Mouse (Mus musculus) limb, embryonic 13.5 days (tissue): ENCODE data around the gene Myo9b. TPM values are rescaled to one million over a fixed set of nuclear protein-coding genes. Genes with fewer than 3 reads are reported as not detected.
A peak's percentile ranks its signal among the peaks of the same experiment; 100 is the strongest.
"Not testable (repeated sequence)": the region's sequence is repeated elsewhere in the genome, so short reads cannot be mapped to it uniquely, and the experiment has no call there.

Experiments used
- ATAC-seq: fragments of 200-750 bp; cut with Nextera tagmentation; 2 replicates; pipeline ENCODE4 v1.8.0; 2017; ENCODE audit warnings: low read depth, moderate number of reproducible peaks, moderate TSS enrichment; ENCODE audit not compliant: low FRiP score
- H3K27ac ChIP-seq: fragments of 300-500 bp; sonication (generic); 2 replicates; pipeline ENCODE4 v1.5.1; 2015; ENCODE audit warnings: inconsistent platforms, mild to moderate bottlenecking, moderate library complexity
- H3K27me3 ChIP-seq: fragments of 300-500 bp; sonication (generic); 2 replicates; pipeline ENCODE4 v1.6.1; 2015; ENCODE audit warnings: mild to moderate bottlenecking, inconsistent platforms
- H3K36me3 ChIP-seq: fragments of 300-500 bp; sonication (generic); 2 replicates; pipeline ENCODE4 v1.6.1; 2015; ENCODE audit warnings: inconsistent platforms, mild to moderate bottlenecking, moderate library complexity
- H3K4me1 ChIP-seq: fragments of 300-500 bp; sonication (generic); 2 replicates; pipeline ENCODE4 v1.6.1; 2015; ENCODE audit warnings: inconsistent platforms
- H3K4me2 ChIP-seq: fragments of 300-500 bp; sonication (generic); replicated peaks from 2 replicates; pipeline ENCODE4 v1.6.1; 2015; ENCODE audit warnings: inconsistent platforms, mild to moderate bottlenecking, moderate library complexity
- H3K4me3 ChIP-seq: fragments of 300-500 bp; sonication (generic); 2 replicates; pipeline ENCODE4 v1.5.1; 2015; ENCODE audit warnings: moderate library complexity, mild to moderate bottlenecking, inconsistent platforms
- H3K9ac ChIP-seq: fragments of 300-500 bp; sonication (generic); 2 replicates; pipeline ENCODE4 v1.6.1; 2015; ENCODE audit warnings: mild to moderate bottlenecking, inconsistent platforms
- H3K9me3 ChIP-seq: fragments of 300-500 bp; sonication (generic); 2 replicates; pipeline ENCODE4 v1.6.1; 2016; ENCODE audit warnings: inconsistent platforms
- WGBS: fragments of 180-500 bp; shearing (Covaris S2); methylation state at CpG from one replicate; pipeline ENCODE4 v1.1.7; 2015; 5-methylcytosine and 5-hydroxymethylcytosine counted together
- polyA plus RNA-seq: library from polyadenylated mRNA; unstranded; fragments of >200 nt; fragmentation: Nextera tagmentation; extraction: Ambion mirVana; gene quantifications from 2 replicates; pipeline ENCODE4 v1.2.1, GENCODE M21; 2015

The Myo9b gene
- polyA plus RNA-seq, 1 experiment from 2014 or later: 27.2 TPM

DNA sequence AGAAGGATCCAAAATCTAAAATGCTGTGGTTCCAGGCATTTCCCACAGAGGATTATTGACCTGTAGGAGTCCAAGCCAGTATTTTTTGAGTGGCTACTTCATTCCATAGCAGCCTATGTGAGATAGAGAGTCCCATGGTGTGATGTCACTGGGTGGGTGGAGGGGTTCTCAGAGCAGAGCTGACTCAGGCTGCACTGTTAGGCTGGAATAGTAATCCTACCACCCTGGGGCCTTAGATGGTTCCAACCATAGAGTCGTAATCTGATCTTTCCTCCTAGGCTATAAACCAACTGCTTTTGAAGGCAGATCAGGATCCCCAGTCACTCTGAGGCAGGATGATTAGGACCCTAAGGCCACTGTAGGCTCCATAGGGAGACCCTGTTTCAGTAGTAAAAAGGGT is 6.9 kb downstream of the Myo9b start:
- Histone ChIP-seq H3K36me3 (peaks cover 14% of the 10 kb centered on the region), H3K4me1 (peaks cover 31% of the 10 kb centered on the region)
- not testable (repeated sequence) for H3K4me3 ChIP-seq, ATAC-seq, H3K9me3 ChIP-seq, H3K9ac ChIP-seq, H3K4me2 ChIP-seq, H3K27ac ChIP-seq, H3K27me3 ChIP-seq
- 71% methylated on average over 1 of the region's 1 CpGs for WGBS

DNA sequence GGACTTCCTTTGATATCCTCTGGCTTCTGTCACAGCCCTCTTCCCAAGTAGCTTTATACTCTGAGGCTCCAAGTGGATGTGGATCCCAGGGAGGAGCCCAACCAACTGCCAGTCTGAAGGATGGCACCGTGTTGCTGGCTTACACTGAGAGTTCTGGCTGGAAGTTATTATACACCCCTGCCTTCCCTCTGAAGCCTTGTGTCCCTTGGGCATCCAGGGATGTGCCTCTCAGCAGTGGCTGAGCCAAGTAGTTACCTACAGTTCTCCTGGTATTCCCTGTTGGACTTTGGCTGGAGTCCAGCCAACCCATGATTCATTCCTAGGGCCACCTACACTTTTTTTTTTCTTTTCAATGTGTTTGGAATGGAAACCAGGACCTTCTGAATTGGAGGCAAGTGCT is 9.2 kb downstream of the Myo9b start:
- peaks cover 23% of the 10 kb centered on the region for H3K4me1 ChIP-seq
- H3K27me3 ChIP-seq, H3K4me3 ChIP-seq, H3K9me3 ChIP-seq, H3K4me2 ChIP-seq, H3K27ac ChIP-seq, H3K36me3 ChIP-seq, H3K9ac ChIP-seq, ATAC-seq: not testable (repeated sequence)
- 74% methylated on average over 1 of the region's 1 CpGs for WGBS

DNA sequence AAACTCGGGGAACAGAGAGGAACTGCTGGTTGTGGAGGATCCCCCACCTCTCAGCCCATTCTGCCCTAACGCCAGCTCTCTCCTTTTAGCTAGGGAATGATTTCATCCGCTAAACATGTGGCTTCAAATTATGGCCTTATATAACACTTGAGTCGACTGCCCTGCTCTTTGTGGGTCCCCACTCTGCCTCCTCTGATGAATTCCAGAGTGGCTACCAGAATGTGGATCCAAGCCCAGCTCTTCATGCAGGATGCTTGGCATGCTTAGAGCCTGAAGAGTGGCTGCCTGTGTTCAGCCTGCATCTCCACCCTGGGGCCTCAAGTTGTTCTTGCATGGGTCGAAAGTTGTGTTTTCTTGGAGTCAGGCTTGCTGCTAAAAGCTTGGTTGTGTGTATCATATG is 10.1 kb downstream of the Myo9b start:
- H3K4me3 ChIP-seq: no peak overlapping the region
- 50% methylated on average over 5 of the region's 5 CpGs for WGBS
- no peak overlapping the region for H3K27ac ChIP-seq
- no peaks in the 10 kb centered on the region for H3K9me3 ChIP-seq
- peaks cover 5% of the 10 kb centered on the region; the same call in 1 of the 2 replicates for H3K36me3 ChIP-seq
- H3K4me2 ChIP-seq: no peak overlapping the region
- peak; percentile 45; the same call in 1 of the 2 replicates for ATAC-seq
- peaks cover 23% of the 10 kb centered on the region for H3K4me1 ChIP-seq
- H3K27me3 ChIP-seq: no peaks in the 10 kb centered on the region
- no peak overlapping the region for H3K9ac ChIP-seq

DNA sequence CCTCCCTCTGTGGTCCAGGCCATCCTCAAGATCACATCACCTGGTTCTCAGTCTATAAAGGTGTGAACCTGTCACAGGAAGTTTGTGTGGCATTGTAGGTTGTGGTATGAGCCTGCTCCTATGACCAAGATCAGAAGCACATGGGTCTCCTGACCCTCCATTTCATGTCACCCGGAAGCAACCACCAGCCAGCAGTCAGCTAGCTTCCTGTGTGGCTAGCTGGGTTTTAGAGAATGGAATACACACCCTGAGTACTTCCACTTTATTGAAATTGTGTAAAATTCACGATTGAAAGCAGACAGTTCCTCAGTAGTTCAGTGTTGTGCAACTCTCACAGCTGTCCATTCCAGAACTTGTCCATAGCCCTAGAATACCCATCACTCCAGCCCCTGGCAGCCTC is 13.7 kb downstream of the Myo9b start:
- not testable (repeated sequence) for H3K9me3 ChIP-seq, ATAC-seq, H3K4me3 ChIP-seq, H3K27me3 ChIP-seq, H3K9ac ChIP-seq, H3K27ac ChIP-seq, H3K4me2 ChIP-seq
- H3K4me1 ChIP-seq: peaks cover 21% of the 10 kb centered on the region
- H3K36me3 ChIP-seq: peaks cover 27% of the 10 kb centered on the region
- WGBS: 83% methylated on average over 2 of the region's 2 CpGs

DNA sequence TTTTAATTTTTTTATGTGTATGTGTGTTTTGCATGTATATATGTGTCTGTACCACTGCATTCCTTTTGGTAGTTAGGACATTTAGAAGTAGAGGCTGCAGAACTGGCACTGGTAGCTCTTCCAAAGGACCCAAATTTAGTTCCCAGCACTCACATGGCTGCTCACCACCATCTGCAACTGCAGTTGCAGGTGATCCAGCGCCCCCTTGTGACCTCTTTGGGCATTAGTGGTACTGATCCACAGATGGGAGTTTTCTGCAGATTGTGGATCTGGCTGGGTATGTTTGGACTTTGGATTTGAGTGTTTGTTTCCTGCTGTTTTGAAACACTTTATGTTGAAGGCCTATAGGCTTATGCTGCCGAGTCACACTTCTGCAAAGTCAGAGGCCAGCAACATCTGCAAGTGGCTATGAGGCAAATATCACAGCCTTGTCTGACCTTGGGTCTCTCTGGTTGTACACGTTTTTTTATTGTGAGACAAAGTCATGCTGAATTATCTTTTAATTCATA is 16.0 kb downstream of the Myo9b start:
- H3K4me3 ChIP-seq: no peak overlapping the region
- no peak overlapping the region for H3K4me2 ChIP-seq
- no peak overlapping the region for H3K9ac ChIP-seq
- H3K9me3 ChIP-seq: no peaks in the 10 kb centered on the region
- H3K27ac ChIP-seq: no peak overlapping the region
- 56% methylated on average over 3 of the region's 3 CpGs for WGBS
- ATAC-seq: no peak
- peaks cover 42% of the 10 kb centered on the region for H3K36me3 ChIP-seq
- no peaks in the 10 kb centered on the region for H3K27me3 ChIP-seq
- H3K4me1 ChIP-seq: peaks cover 3% of the 10 kb centered on the region; the same call in 1 of the 2 replicates

DNA sequence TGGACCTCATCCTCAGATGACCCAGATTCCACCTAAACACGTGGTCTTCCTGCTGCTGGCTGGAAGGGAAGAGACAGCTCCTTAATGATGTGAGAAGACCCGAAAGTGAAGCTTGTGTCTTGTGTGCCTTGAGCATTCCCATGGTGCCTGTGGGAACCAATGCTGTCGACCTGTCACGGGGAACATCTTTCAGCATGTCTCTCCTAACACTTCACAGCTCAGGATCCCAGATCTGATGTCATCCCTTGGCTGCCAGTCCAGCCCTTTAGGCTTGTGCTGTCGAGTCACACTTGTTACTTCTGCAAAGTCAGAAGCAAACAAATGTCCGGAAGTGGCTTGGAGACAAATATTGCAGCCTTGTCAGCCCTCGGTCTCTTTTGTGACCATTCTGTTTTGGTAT is 16.6 kb downstream of the Myo9b start:
- H3K4me1 ChIP-seq: peaks cover 3% of the 10 kb centered on the region; the same call in 1 of the 2 replicates
- no peak overlapping the region for H3K27ac ChIP-seq
- H3K27me3 ChIP-seq: no peaks in the 10 kb centered on the region
- no peak for ATAC-seq
- H3K9ac ChIP-seq: no peak overlapping the region
- WGBS: 87% methylated on average over 7 of the region's 7 CpGs
- peaks cover 44% of the 10 kb centered on the region for H3K36me3 ChIP-seq
- no peak overlapping the region for H3K4me3 ChIP-seq
- no peaks in the 10 kb centered on the region for H3K9me3 ChIP-seq
- H3K4me2 ChIP-seq: no peak overlapping the region

DNA sequence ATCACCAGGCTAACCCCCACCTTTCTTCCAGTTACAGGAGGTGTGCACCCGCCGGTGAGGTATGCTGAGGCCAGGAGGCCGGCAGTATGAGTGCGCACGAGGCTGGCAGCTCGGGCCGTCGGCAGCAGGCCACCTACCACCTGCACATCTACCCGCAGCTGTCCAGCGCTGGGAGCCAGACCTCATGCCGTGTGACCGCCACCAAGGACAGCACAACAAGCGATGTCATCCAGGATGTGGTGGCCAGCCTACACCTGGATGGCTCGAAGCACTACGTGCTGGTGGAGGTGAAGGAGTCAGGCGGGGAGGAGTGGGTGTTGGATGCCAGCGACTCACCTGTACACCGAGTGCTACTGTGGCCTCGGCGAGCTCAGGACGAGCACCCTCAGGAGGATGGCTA is 17.7 kb downstream of the Myo9b start:
- Histone ChIP-seq H3K4me1 (no peaks in the 10 kb centered on the region), H3K4me2 (no peak overlapping the region), H3K9me3 (no peaks in the 10 kb centered on the region), H3K27ac (no peak overlapping the region), H3K36me3 (peaks cover 54% of the 10 kb centered on the region), H3K9ac (no peak overlapping the region), H3K27me3 (no peaks in the 10 kb centered on the region), H3K4me3 (no peak overlapping the region)
- ATAC-seq: no peak
- WGBS: 92% methylated on average over 21 of the region's 21 CpGs

DNA sequence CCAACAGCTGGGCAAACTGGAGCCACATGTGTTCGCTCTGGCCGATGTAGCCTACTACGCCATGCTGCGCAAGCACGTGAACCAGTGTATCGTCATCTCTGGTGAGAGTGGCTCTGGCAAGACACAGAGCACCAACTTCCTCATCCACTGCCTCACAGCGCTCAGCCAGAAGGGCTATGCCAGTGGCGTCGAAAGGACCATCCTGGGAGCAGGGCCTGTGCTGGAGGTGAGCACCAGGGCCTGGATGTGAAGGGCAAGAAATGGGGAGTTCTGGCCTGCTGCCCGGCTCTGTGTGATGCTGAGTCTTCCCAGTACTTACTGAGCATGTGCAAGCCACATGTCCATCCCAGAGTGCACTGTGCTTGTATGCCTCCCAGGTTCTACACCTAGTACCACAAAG is 18.4 kb downstream of the Myo9b start:
- 97% methylated on average over 10 of the region's 10 CpGs for WGBS
- Histone ChIP-seq H3K9ac (no peak overlapping the region), H3K27me3 (no peaks in the 10 kb centered on the region), H3K9me3 (no peaks in the 10 kb centered on the region), H3K4me2 (no peak overlapping the region), H3K4me3 (no peak overlapping the region), H3K27ac (no peak overlapping the region), H3K36me3 (peaks cover 59% of the 10 kb centered on the region), H3K4me1 (no peaks in the 10 kb centered on the region)
- no peak for ATAC-seq

DNA sequence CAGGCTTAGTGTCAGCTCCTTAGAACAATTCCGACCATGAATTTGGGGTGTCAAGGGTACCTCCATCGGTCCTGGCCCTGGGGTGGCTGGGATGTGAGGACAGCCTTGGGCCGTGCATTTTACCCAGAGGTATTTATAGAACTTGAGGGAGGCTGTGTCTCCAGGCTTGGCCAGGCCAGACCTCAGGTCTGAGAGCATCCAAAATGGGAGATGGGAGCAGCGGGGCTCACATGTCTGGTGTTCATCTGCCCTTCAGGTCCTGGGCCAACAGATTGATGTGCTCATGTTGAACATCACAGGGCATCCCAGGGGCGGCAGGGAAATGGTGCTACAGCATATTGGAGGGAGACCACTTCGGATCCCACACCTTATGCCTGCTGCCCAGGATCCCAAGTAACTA is 18.8 kb downstream of the Myo9b start:
- no peak for ATAC-seq
- no peaks in the 10 kb centered on the region for H3K4me1 ChIP-seq
- H3K4me3 ChIP-seq: no peak overlapping the region
- H3K36me3 ChIP-seq: peaks cover 64% of the 10 kb centered on the region
- H3K4me2 ChIP-seq: no peak overlapping the region
- WGBS: 95% methylated on average over 6 of the region's 6 CpGs
- no peaks in the 10 kb centered on the region for H3K27me3 ChIP-seq
- no peaks in the 10 kb centered on the region for H3K9me3 ChIP-seq
- no peak overlapping the region for H3K9ac ChIP-seq
- H3K27ac ChIP-seq: no peak overlapping the region

DNA sequence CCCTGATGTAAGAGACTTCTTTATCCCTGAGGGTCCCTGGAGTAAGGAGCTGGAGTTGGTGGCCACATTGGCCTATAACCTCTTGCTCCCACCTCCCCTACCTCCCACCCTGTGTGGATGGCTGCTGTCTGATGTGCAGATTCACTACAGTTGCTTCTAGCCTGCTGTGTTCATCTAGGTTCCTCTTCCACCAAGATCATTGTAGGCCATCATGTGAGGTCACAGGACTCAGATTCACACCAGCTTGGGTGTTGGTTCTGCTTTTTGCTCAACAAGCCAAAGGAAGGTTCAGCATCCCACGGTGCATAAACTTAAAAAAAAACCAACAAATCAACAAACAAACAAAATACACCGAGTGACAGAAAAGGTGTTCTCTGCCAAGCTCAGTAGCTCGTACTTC is 21.4 kb downstream of the Myo9b start:
- H3K27ac ChIP-seq, H3K4me2 ChIP-seq, H3K4me1 ChIP-seq, H3K9ac ChIP-seq, H3K4me3 ChIP-seq, H3K27me3 ChIP-seq, ATAC-seq, H3K9me3 ChIP-seq: not testable (repeated sequence)
- 98% methylated on average over 3 of the region's 3 CpGs for WGBS
- peaks cover 80% of the 10 kb centered on the region for H3K36me3 ChIP-seq

DNA sequence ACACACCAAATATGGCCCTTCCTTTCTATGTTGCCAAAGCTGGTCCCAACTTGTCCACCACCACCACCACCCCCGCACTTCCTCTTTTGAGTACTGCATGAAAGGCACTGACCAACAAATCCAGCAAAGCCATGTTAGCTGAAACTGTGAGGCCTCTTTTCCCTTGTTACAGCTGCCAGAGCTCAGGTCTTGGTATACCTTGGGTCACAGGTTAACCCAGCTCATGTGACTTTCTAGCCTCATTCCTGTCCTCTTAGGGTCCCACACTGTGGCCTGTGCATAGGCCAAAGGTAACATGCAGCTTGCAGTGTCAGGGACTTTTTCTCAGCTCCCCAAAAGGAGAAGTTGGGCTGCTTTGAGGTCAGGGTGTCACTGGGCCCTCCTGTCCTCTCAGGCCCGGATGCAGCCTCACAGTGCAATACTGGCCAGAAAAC is 23.7 kb downstream of the Myo9b start:
- peaks cover 67% of the 10 kb centered on the region for H3K36me3 ChIP-seq

DNA sequence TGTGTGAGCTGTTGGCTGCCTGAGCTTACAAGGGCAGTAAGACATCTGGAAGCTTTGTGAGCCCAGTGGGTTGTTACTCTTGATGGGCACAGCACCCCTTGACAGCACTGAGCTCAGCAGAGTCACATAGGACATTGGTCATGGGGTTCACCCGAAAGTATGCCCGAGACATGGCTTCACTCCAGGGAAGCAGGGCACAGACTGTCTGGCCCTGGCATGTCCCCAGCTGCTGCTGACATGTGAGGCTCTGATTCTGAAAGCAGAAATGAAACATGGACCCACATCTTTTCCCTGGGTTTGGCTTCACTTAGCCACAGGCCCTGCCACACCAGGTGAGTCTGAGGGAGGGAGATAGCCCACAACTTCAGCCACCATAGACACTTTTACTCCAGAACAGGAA is 24.3 kb downstream of the Myo9b start:
- Histone ChIP-seq H3K27ac (no peak overlapping the region), H3K4me3 (no peak overlapping the region), H3K9ac (no peak overlapping the region), H3K27me3 (no peaks in the 10 kb centered on the region), H3K9me3 (0 out of 2 replicates have a peak, but pooled peaks cover under 1% of the 10 kb centered on the region), H3K36me3 (peaks cover 64% of the 10 kb centered on the region), H3K4me2 (no peak overlapping the region), H3K4me1 (no peaks in the 10 kb centered on the region)
- no peak for ATAC-seq
- 88% methylated on average over 2 of the region's 2 CpGs for WGBS

More for the DNA sequence above, 23.7 kb downstream of the Myo9b start:
- WGBS: 90% methylated on average over 2 of the region's 2 CpGs
- Histone ChIP-seq H3K9me3 (no peaks in the 10 kb centered on the region), H3K27me3 (no peaks in the 10 kb centered on the region), H3K9ac (no peak overlapping the region), H3K4me2 (no peak overlapping the region), H3K4me1 (no peaks in the 10 kb centered on the region), H3K27ac (no peak overlapping the region), H3K4me3 (no peak overlapping the region)
- ATAC-seq: no peak

DNA sequence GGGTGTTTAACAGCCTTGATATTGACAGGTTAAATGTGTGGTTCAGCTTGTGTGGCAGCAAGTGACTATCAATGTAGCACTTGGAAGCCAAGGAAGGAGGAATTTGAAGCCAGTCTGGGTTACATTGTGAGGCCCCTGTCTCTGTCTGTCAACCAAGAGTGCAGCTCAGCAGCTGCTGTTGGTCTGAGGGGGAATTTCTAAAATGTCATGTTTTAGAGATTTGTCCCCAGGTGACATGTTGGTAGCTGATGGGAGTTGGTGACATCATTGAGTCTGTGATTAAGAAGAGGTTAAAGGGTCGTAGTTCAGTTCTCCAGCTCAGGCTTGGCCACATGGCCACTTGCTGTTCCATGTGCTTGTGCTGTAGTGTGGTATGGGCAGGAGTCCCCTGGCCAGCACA is 24.9 kb downstream of the Myo9b start:
- no peak overlapping the region for H3K4me3 ChIP-seq
- H3K9me3 ChIP-seq: peaks cover 6% of the 10 kb centered on the region; the same call in 1 of the 2 replicates
- WGBS: 75% methylated on average over 1 of the region's 1 CpGs
- no peak for ATAC-seq
- H3K4me1 ChIP-seq: no peaks in the 10 kb centered on the region
- H3K27me3 ChIP-seq: no peaks in the 10 kb centered on the region
- H3K36me3 ChIP-seq: peaks cover 67% of the 10 kb centered on the region
- H3K9ac ChIP-seq: no peak overlapping the region
- H3K4me2 ChIP-seq: no peak overlapping the region
- no peak overlapping the region for H3K27ac ChIP-seq
